Mouse (Mus musculus): ENCODE results near the gene Araf.

Gene Araf

DNA sequence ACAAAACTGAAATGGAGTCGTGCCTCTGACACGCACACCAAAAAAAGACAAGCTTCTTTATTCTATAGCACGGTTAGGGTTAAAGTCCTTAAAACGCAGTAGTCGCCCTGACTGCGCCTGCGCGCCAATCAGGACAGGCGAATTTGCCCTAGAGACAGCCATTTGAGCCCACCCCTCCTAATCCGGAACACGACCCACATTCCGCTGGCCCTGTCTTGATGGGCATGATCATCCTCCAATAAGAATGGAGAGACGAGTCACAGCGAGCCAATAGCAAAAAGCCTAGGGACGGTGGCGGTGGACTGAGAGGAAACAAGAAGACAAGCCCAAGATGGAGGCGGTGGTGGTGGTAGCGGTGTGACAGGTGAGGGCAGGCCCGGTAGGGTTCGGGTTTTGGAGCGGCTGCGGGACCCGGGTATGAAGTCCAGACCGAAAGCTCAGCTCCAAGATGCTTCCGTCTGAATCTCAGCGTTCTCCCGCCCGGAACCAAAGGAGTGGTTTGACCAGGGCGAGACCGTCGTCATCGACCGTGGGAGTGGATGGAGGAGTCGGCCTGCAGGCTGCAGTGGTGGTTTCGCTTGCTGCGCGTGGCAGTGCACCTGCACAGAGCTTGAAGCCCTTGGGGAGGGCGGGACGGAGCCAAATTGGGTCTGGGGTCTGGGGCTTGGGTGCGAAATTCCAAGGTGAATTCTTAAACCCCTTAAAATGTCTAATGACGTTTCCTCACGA is 50.8 kb downstream of the Araf start:
- peak; percentile 96 for DNase-seq (ENCODE audit: low read depth, low spot score)

DNA sequence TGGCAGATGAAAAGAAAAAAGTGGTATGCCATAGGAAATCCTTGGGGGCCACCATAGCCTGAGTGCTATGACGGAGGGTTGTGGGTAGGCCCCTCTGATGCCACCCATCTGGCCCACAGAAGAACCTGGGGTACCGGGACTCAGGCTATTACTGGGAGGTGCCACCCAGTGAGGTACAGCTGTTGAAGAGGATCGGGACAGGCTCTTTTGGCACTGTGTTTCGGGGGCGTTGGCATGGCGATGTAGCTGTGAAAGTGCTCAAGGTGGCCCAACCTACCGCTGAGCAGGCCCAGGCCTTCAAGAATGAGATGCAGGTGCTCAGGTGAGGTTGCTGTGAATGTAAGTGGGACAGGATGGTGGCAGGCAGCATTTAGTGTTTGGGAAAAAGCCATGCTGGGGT is 56.2 kb downstream of the Araf start:
- no peak for DNase-seq (ENCODE audit: low read depth, low spot score)

GRCm38 (mm10) chrX:20861453-20862104 is 64.0 kb downstream of the Araf start:
- no peak for DNase-seq (ENCODE audit: low read depth, low spot score)

DNA sequence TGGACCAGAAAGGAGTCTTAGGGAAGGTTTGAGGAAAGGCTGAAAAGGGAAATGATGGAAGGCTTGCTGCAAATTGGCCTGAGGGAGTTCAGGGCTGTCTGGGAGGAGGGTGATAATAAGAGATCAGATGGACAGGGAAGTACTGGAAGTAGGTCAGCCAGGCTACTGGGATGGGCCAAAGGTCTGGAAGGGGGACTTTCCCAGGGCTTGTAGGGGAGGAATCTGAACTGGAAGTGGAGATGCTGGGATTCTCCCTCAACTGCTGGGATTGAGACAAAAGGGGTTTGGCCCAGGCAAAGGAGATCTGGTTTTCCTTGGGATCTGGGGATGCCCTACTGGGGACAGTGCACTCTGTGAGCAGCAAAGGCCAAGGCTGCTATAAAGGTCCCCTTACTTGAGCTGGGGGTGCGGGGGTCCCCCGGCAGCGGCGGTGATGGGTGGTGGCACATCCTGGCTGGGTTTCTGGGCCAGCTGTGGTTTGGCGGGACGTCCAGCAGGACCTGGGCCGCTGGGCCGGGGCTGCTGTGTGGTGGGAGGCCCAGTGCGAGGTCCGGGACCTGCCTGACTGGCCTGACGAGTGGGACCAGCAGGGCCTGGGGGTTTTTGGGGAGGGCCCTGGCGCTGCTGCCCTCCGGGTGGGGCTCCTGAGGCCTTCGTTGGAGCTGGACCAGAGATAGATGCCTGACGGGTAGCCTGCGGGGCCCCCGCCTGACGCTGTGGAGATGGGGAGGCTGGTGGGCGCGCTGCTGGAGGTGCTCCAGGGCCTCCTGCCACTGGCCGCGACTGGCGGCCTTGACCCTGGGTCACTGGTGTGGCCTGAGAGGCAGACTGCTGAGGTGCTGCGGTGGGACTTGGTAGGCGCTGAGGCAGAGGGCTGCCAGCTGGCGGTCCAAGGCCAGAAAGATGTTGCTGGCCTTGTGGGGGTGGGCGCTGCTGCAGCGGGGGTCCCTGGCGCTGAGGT is 64.8 kb downstream of the Araf start:
- DNase-seq (ENCODE audit: low read depth, low spot score): no peak

GRCm38 (mm10) chrX:20863161-20864101 is 65.8 kb downstream of the Araf start:
- no peak for DNase-seq (ENCODE audit: low read depth, low spot score)

GRCm38 (mm10) chrX:20868091-20868490 is 70.5 kb downstream of the Araf start:
- no peak for DNase-seq (ENCODE audit: low read depth, low spot score)

GRCm38 (mm10) chrX:20869203-20869602 is 71.6 kb downstream of the Araf start:
- DNase-seq (ENCODE audit: low read depth, low spot score): no peak

DNA sequence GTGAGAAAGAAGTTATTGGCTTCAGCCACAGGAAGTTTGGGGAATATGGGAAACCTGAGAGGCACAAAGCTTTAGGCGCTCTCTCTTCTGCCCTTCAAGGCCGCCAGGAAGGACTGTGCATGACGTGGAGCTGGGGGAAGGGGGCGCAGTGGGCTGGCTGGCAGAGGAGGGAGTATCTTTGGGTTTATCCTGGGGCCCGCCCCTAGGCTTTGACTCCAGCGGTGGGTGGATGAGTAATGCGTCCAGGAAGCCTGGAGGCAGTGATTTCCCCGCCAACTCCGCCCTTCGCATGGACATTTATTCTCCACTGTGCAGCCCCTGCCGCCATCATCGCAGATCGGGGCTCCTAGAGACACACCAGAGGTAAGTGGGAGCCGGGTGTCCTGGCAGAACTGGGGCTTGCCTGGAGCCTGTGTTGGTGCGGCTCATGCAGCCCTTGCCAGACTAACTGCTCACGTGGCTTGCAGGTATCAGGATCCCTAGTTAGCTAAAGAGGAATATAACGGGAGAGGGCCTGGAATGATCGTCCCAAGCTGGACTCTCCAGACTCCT is 72.4 kb downstream of the Araf start, which contains the start of gene Timp1:
Gene Timp1 (plus strand): TSS at position 205 of the 552 bp plus-strand sequence.
- DNase-seq (ENCODE audit: low read depth, low spot score): peak; percentile 68

GRCm38 (mm10) chrX:20872928-20873500 is 75.4 kb downstream of the Araf start:
- DNase-seq (ENCODE audit: low read depth, low spot score): peak; percentile 12

DNA sequence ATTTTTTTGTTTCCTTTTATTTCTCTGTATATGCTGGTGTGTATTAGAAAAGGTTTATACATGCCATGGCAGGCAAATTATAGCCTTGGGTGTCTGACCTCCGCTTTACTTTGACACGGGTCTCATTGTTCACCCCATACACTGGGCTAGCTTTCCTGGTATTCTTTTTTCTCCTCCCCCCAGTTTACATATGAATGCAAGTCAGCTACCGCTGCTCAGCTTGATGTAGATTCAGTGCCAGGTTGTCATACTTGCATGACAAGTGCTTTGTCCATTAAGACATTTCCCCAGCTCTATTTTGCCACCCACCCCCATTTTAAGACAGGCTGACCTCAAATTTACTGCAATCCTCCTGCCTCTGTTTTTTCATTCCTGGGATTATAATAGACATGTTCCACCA is 77.6 kb downstream of the Araf start:
- no peak for DNase-seq (ENCODE audit: low read depth, low spot score)

- no peak for DNase-seq (ENCODE audit: low read depth, low spot score)
Measured at GRCm38 (mm10) chrX:20910074-20910473, 112.5 kb downstream of the Araf start.

Measured in mesoderm, embryonic 11.5 days (tissue).